Mouse (Mus musculus) effector memory CD4-positive, alpha-beta T cell, adult 5 months (primary cell): ENCODE measurements around the gene Gm20441. TPM values are rescaled to one million over a fixed set of nuclear protein-coding genes. Genes with fewer than 3 reads are reported as not detected.

Source experiments
- polyA plus RNA-seq: library from polyadenylated mRNA; unstranded; fragments of 100-300 nt; shearing (Covaris generic); gene quantifications from one replicate; pipeline ENCODE4 v1.2.1, GENCODE M21; 2017

Gm20441 gene
- polyA plus RNA-seq: not detected

GRCm38 (mm10) chr10:75780769-75781578 is at the start of gene Gm20441, which contains the start of gene Gstt3:
Gene Gm20441, minus strand, starts transcription at chr10:75780954.
Gene Gstt3, minus strand, starts transcription at chr10:75781414.

GRCm38 (mm10) chr10:75822443-75822842 is 41.7 kb upstream of the Gm20441 start, which contains the start of gene Gstt4:
Gene Gstt4, minus strand, starts transcription at chr10:75822543.

GRCm38 (mm10) chr10:75798176-75798696 is 17.5 kb upstream of the Gm20441 start, which contains the start of gene Gstt1:
Gene Gstt1, minus strand, starts transcription at chr10:75798584.

GRCm38 (mm10) chr10:75772795-75773664 is 7.7 kb downstream of the Gm20441 start, which contains the start of gene Ddt:
Gene Ddt, minus strand, starts transcription at chr10:75773414.

GRCm38 (mm10) chr10:75763682-75764518 is 16.9 kb downstream of the Gm20441 start, which contains the start of gene Cabin1:
Gene Cabin1, minus strand, starts transcription at chr10:75764341.

Other genes with a start within 250 kb of the Gm20441 start
- gene Lrrc75b, start 220.6 kb downstream of the Gm20441 start, polyA plus RNA-seq: 2.0 TPM
- 7.5 TPM for gene Ggt1, start 219.3 kb downstream of the Gm20441 start, polyA plus RNA-seq
- 5.0 TPM for gene Ggt5, start 191.6 kb downstream of the Gm20441 start, polyA plus RNA-seq
- 6.8 TPM for gene Susd2, start 136.9 kb downstream of the Gm20441 start, polyA plus RNA-seq
- 51.8 TPM for gene Cabin1, start 16.6 kb downstream of the Gm20441 start, polyA plus RNA-seq
- gene Ddt, start 7.5 kb downstream of the Gm20441 start, polyA plus RNA-seq: 38.2 TPM
- 1.9 TPM for gene Gstt3, start 460 bp upstream of the Gm20441 start, polyA plus RNA-seq
- gene Gstt1, start 17.6 kb upstream of the Gm20441 start, polyA plus RNA-seq: not detected
- not detected for gene Gstt4, start 41.6 kb upstream of the Gm20441 start, polyA plus RNA-seq
- 40.2 TPM for gene Gstt2, start 56.5 kb upstream of the Gm20441 start, polyA plus RNA-seq
- gene Mif, start 79.3 kb upstream of the Gm20441 start, polyA plus RNA-seq: 617 TPM
- gene Derl3, start 112.5 kb upstream of the Gm20441 start, polyA plus RNA-seq: 2.6 TPM
- 51.2 TPM for gene Smarcb1, start 140.7 kb upstream of the Gm20441 start, polyA plus RNA-seq
- 22.5 TPM for gene Chchd10, start 152.2 kb upstream of the Gm20441 start, polyA plus RNA-seq
- not detected for gene Mmp11, start 155.5 kb upstream of the Gm20441 start, polyA plus RNA-seq
- not detected for gene Gm867, start 159.7 kb upstream of the Gm20441 start, polyA plus RNA-seq
- not detected for gene Vpreb3, start 162.1 kb upstream of the Gm20441 start, polyA plus RNA-seq
- gene Gm5134, start 173.6 kb upstream of the Gm20441 start, polyA plus RNA-seq: 0.79 TPM